ENCODE assay signal across 14 mouse cellular contexts in the genomic region with DNA sequence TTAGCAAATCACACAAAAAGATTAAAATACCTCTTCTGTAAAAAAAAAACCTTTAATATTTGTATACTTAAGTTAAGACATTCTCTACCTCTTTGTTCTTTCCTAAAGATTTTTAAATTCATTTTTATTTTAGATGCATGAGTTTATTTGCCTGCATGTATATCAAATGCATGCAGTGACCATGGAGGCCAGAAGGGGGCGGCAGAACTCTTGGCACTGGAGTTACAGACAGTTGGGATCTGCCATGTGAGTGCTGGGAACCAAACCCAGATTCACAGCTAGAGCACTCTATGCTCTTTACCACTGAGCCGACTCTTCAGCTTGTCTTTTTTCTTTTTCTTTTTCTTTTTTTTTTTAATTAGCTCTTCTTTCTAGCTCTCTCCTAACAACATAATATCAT. TPM values are rescaled to one million over a fixed set of nuclear protein-coding genes. Genes with fewer than 3 reads are reported as not detected.
DNase-seq lines count a peak whose midpoint lies in the region; ATAC-seq and TF ChIP-seq lines count a peak whose summit lies in the region.
"Had no signal": no experiment of that assay in that cellular context is flagged by ENCODE, and none has a peak within 500 bp of the region (broad histone marks: within the 10 kb centered on the region; RNA-seq: fewer than 3 reads in every experiment).

No protein-coding gene starts in this region.

- 54% methylated on average over 2 of the region's 2 CpGs for WGBS in heart, adult 2 months
- 48% methylated on average over 2 of the region's 2 CpGs for WGBS in heart, embryonic 10.5 days
- WGBS in midbrain, postnatal 0 days: 55% methylated on average over 2 of the region's 2 CpGs
- 53% methylated on average over 2 of the region's 2 CpGs for WGBS in midbrain, embryonic 10.5 days

- no peak for TF ChIP-seq POLR2A in heart, adult 2 months (IDR thresholded peaks at IDR 0.05; ENCODE audit: insufficient read depth, low read depth, low read length)

- no peak for ATAC-seq in midbrain, postnatal 0 days (ENCODE audit: low FRiP score)
- ATAC-seq in Patski: no peak

- no peak for TF ChIP-seq EP300 in heart, adult 2 months (IDR thresholded peaks at IDR 0.05; ENCODE audit: insufficient read depth, low read depth, low read length)

- peaks cover 2% of the 10 kb centered on the region for H3K4me1 ChIP-seq in heart, adult 2 months (ENCODE audit: control insufficient read depth, insufficient read depth, low read length)
- no peaks in the 10 kb centered on the region for H3K4me1 ChIP-seq in heart, embryonic 10.5 days
- H3K4me1 ChIP-seq in midbrain, postnatal 0 days (ENCODE audit: insufficient read depth, low read length): no peaks in the 10 kb centered on the region
- H3K4me1 ChIP-seq in midbrain, embryonic 10.5 days: peaks cover 21% of the 10 kb centered on the region

- H3K36me3 ChIP-seq in heart, adult 2 months (ENCODE audit: control insufficient read depth, insufficient read depth, low read length): 0 out of 2 replicates have a peak, but pooled peaks cover 2% of the 10 kb centered on the region
- H3K36me3 ChIP-seq in heart, embryonic 10.5 days: no peaks in the 10 kb centered on the region
- H3K36me3 ChIP-seq in midbrain, postnatal 0 days (ENCODE audit: insufficient read depth, low read length): no peaks in the 10 kb centered on the region
- H3K36me3 ChIP-seq in midbrain, embryonic 10.5 days: no peaks in the 10 kb centered on the region

- no peak overlapping the region for H3K4me3 ChIP-seq in heart, adult 2 months
- no peak overlapping the region for H3K4me3 ChIP-seq in heart, embryonic 10.5 days
- H3K4me3 ChIP-seq in midbrain, postnatal 0 days (ENCODE audit: low read depth, low read length): no peak overlapping the region
- H3K4me3 ChIP-seq in midbrain, embryonic 10.5 days: no peak overlapping the region
- H3K4me3 ChIP-seq: erythroblast, embryonic 14.5 days had no signal

- no peak overlapping the region for H3K27ac ChIP-seq in heart, adult 2 months
- H3K27ac ChIP-seq in heart, embryonic 10.5 days: no peak overlapping the region
- H3K27ac ChIP-seq in midbrain, postnatal 0 days (ENCODE audit: low read depth, low read length): no peak overlapping the region
- H3K27ac ChIP-seq in midbrain, embryonic 10.5 days (replicated peaks): no peak overlapping the region
- H3K27ac ChIP-seq: macrophage had no signal

- H3K9me3 ChIP-seq in heart, embryonic 10.5 days: no peaks in the 10 kb centered on the region
- H3K9me3 ChIP-seq in midbrain, postnatal 0 days (ENCODE audit: low read length): no peaks in the 10 kb centered on the region
- H3K9me3 ChIP-seq in midbrain, embryonic 10.5 days (replicated peaks): peaks cover 13% of the 10 kb centered on the region

- TF ChIP-seq CTCF in heart, adult 2 months (IDR thresholded peaks at IDR 0.05): peak; percentile 28
- TF ChIP-seq CTCF in midbrain, postnatal 0 days (IDR thresholded peaks at IDR 0.05): peak; percentile 42
- peak; percentile 54 for TF ChIP-seq CTCF in Patski (IDR thresholded peaks at IDR 0.05)

- H3K79me2 ChIP-seq in heart, adult 2 months (replicated peaks; ENCODE audit: control insufficient read depth, insufficient read depth, low read length): no peaks in the 10 kb centered on the region; the same call in 1 of the 2 replicates

- no peak overlapping the region for H3K9ac ChIP-seq in heart, adult 2 months (ENCODE audit: low read depth, low read length)
- H3K9ac ChIP-seq in midbrain, postnatal 0 days (replicated peaks; ENCODE audit: low read length, poor library complexity, severe bottlenecking): no peak overlapping the region

- in situ Hi-C loops in Patski (cut with MboI; ENCODE audit: low pct_unique_long_range_greater_than_20kb): no loop called here

- no peak for DNase-seq in heart, adult 2 months
- no peak for DNase-seq in heart, embryonic 10.5 days (ENCODE audit: low spot score)
- DNase-seq in midbrain, postnatal 0 days (ENCODE audit: low spot score): no peak
- no peak for DNase-seq in midbrain, embryonic 10.5 days (ENCODE audit: low spot score)
- DNase-seq in Patski (ENCODE audit: low read depth, low spot score): no peak
- peak; percentile 53 for DNase-seq in testis, postnatal 14 days (ENCODE audit: low spot score)
- DNase-seq in heart, postnatal 4 days: no peak
- no peak for DNase-seq in embryo, embryonic 10.5 days (ENCODE audit: low spot score)
- DNase-seq: gastrocnemius, postnatal 14 days; heart, postnatal 10 days; kidney, adult 9 months; right cerebral cortex, adult 18-20 months had no signal

- CTCF ChIA-PET in Patski (lab: Charles Lee): interaction anchor here (0.8 to 1.1 kb wide), 2 partner anchors 10 to 25 kb away, joined by 3 read pairs; no protein-coding TSS in a partner anchor

- POLR2A ChIA-PET in Patski (lab: Charles Lee): interaction anchor here (0.7 kb wide), 1 partner anchor 79 kb away, joined by 4 read pairs; no protein-coding TSS in a partner anchor

- H3K27me3 ChIP-seq in heart, adult 2 months (ENCODE audit: control insufficient read depth, insufficient read depth, low read length): no peaks in the 10 kb centered on the region
- no peaks in the 10 kb centered on the region for H3K27me3 ChIP-seq in heart, embryonic 10.5 days (ENCODE audit: insufficient read depth, poor library complexity, severe bottlenecking)
- no peaks in the 10 kb centered on the region for H3K27me3 ChIP-seq in midbrain, postnatal 0 days (ENCODE audit: insufficient read depth, low read length)
- H3K27me3 ChIP-seq in midbrain, embryonic 10.5 days (ENCODE audit: low read depth, poor library complexity, severe bottlenecking): no peaks in the 10 kb centered on the region
- peaks cover 41% of the 10 kb centered on the region for H3K27me3 ChIP-seq in Patski

- H3K4me2 ChIP-seq in midbrain, postnatal 0 days (ENCODE audit: low read depth, low read length, poor library complexity, severe bottlenecking): no peak overlapping the region

- intact Hi-C loops in heart, adult 2 months (cut with DNase I): loop anchor here (10.0 kb wide), 1 partner anchor 174 kb away; a partner anchor contains a TSS

RNA-seq across cellular contexts. Expression of a gene that starts 4.7 kb away (rescaled TPM):
- 10 to 100 TPM; 12.2 to 12.9 TPM for total RNA-seq in heart, adult 2 months (2021)
- polyA plus RNA-seq in heart, adult 2 months (2012; rRNA removed): 4.7 and 5.6 TPM in 2 replicates
- 32.2 and 39.7 TPM in 2 replicates for polyA plus RNA-seq in heart, embryonic 10.5 days (2016; fragmentation: Nextera tagmentation; extraction: Ambion mirVana)
- 4.9 and 10.1 TPM in 2 replicates for total RNA-seq in midbrain, postnatal 0 days (2014; rRNA removed)
- polyA plus RNA-seq in midbrain, postnatal 0 days (2015; fragmentation: Nextera tagmentation; extraction: Ambion mirVana): 25.5 and 31.4 TPM in 2 replicates
- polyA plus RNA-seq in midbrain, embryonic 10.5 days (2016; fragmentation: Nextera tagmentation; extraction: Ambion mirVana): 45.1 and 46.6 TPM in 2 replicates
- 20.4 TPM for polyA plus RNA-seq in Patski (2021)
- 10 to 100 TPM; 14.4 to 14.9 TPM for total RNA-seq in heart, postnatal 4 days (2021)

RNA-seq across cellular contexts. Expression of a gene that starts 35.6 kb away (rescaled TPM):
- total RNA-seq in heart, adult 2 months (2021): 1 to 10 TPM; 2.2 to 4.6 TPM
- polyA plus RNA-seq in heart, adult 2 months (2012; rRNA removed): 1.6 and 6.4 TPM in 2 replicates
- polyA plus RNA-seq in heart, embryonic 10.5 days (2016; fragmentation: Nextera tagmentation; extraction: Ambion mirVana): 0.16 and 0.38 TPM in 2 replicates
- 27.0 and 32.8 TPM in 2 replicates for total RNA-seq in midbrain, postnatal 0 days (2014; rRNA removed)
- polyA plus RNA-seq in midbrain, postnatal 0 days (2015; fragmentation: Nextera tagmentation; extraction: Ambion mirVana): 22.5 and 28.3 TPM in 2 replicates
- polyA plus RNA-seq in midbrain, embryonic 10.5 days (2016; fragmentation: Nextera tagmentation; extraction: Ambion mirVana): 2.4 and 2.8 TPM in 2 replicates
- 0.04 TPM for polyA plus RNA-seq in Patski (2021)
- total RNA-seq in heart, postnatal 4 days (2021): under 1 TPM; 0.24 to 0.36 TPM
- polyA plus RNA-seq: erythroblast, embryonic 14.5 days; macrophage had no signal
